ENCODE assay signal across 16 mouse cellular contexts in genomic region chrX:142377358-142377757, GRCm38 (mm10).
"Had no signal": no experiment of that assay in that cellular context is flagged by ENCODE, and none has a peak within 500 bp of the region (broad histone marks: within the 10 kb centered on the region; RNA-seq: fewer than 3 reads in every experiment).

No protein-coding gene starts in this region.

- H3K4me2 ChIP-seq: liver, embryonic 15.5 days; lung, embryonic 15.5 days; midbrain, embryonic 11.5 days; midbrain, embryonic 13.5 days; midbrain, embryonic 15.5 days; neural tube, embryonic 12.5 days; stomach, embryonic 15.5 days had no signal

- H3K27ac ChIP-seq: liver, embryonic 15.5 days; lung, embryonic 15.5 days; macrophage; midbrain, embryonic 13.5 days; midbrain, embryonic 15.5 days; neural tube, embryonic 12.5 days; stomach, embryonic 15.5 days; stomach, postnatal 0 days had no signal

- H3K9me3 ChIP-seq: liver, embryonic 15.5 days; lung, embryonic 15.5 days; megakaryocyte, embryonic 14.5 days; midbrain, embryonic 13.5 days; midbrain, embryonic 15.5 days; neural tube, embryonic 12.5 days; stomach, embryonic 15.5 days had no signal

- H3K27me3 ChIP-seq: liver, embryonic 15.5 days; lung, embryonic 15.5 days; megakaryocyte, embryonic 14.5 days; midbrain, embryonic 15.5 days; neural tube, embryonic 12.5 days; stomach, embryonic 15.5 days had no signal

- H3K36me3 ChIP-seq: liver, embryonic 15.5 days; lung, embryonic 15.5 days; midbrain, embryonic 13.5 days; midbrain, embryonic 15.5 days; neural tube, embryonic 12.5 days; stomach, embryonic 15.5 days had no signal

- H3K4me1 ChIP-seq: lung, embryonic 15.5 days; midbrain, embryonic 13.5 days; midbrain, embryonic 15.5 days; neural tube, embryonic 12.5 days; stomach, embryonic 15.5 days had no signal

- H3K4me3 ChIP-seq: liver, embryonic 15.5 days; lung, embryonic 15.5 days; megakaryocyte, embryonic 14.5 days; midbrain, embryonic 13.5 days; midbrain, embryonic 15.5 days; neural tube, embryonic 12.5 days; stomach, embryonic 15.5 days had no signal

- DNase-seq: liver, postnatal 0 days; lung, adult 2 months; lung, postnatal 14 days; lung, postnatal 36 days; right cerebral cortex, postnatal 14 days had no signal

- H3K9ac ChIP-seq: liver, embryonic 15.5 days; liver, postnatal 0 days; lung, embryonic 15.5 days; midbrain, embryonic 13.5 days; midbrain, embryonic 15.5 days; neural tube, embryonic 12.5 days; stomach, embryonic 15.5 days had no signal

- ATAC-seq: liver, postnatal 0 days; lung, postnatal 0 days; midbrain, embryonic 13.5 days; midbrain, embryonic 15.5 days had no signal
